Mouse (Mus musculus) left cerebral cortex, adult 8-10 months (tissue): ENCODE measurements around the gene Hpse. TPM values are rescaled to one million over a fixed set of nuclear protein-coding genes. Genes with fewer than 3 reads are reported as not detected.
A peak's percentile ranks its signal among the peaks of the same experiment; 100 is the strongest.

Experiments used
- DNase-seq, 2 experiments: peaks; one replicate each; pipeline ENCODE4 v3.0.0; 2022; ENCODE audit warnings: low spot score in 2 of 2
- total RNA-seq, 4 experiments: library from RNA; stranded (reverse); gene quantifications; 2 replicates each; pipeline ENCODE4 v1.2.4; 2022

The Hpse gene
- total RNA-seq, 4 experiments from 2014 or later: 0.93 to 1.7 (median 1.4) TPM

- DNase-seq: no peak
These were observed 22.1 kb downstream of the Hpse start for GRCm38 (mm10) chr5:100697398-100697797.

GRCm38 (mm10) chr5:100685631-100686030, 33.9 kb downstream of the Hpse start:
- no peak for DNase-seq

GRCm38 (mm10) chr5:100680542-100680933, 39.0 kb downstream of the Hpse start:
- no peak for DNase-seq

GRCm38 (mm10) chr5:100679911-100680541, 39.5 kb downstream of the Hpse start:
- no peak for DNase-seq

- DNase-seq: peak; percentile 40 to 49
These were observed 44.7 kb downstream of the Hpse start, which contains the start of gene Coq2 for GRCm38 (mm10) chr5:100674711-100675376. Coq2 (minus strand) TSS chr5:100675140.

GRCm38 (mm10) chr5:100673745-100674486, 45.6 kb downstream of the Hpse start:
- peak; percentile 71 to 77 for DNase-seq

GRCm38 (mm10) chr5:100672403-100672802, 47.1 kb downstream of the Hpse start:
- no peak for DNase-seq

- DNase-seq: no peak
These were observed 47.6 kb downstream of the Hpse start for GRCm38 (mm10) chr5:100671897-100672296.

GRCm38 (mm10) chr5:100671398-100671797, 48.1 kb downstream of the Hpse start:
- no peak for DNase-seq

GRCm38 (mm10) chr5:100666965-100667364, 52.6 kb downstream of the Hpse start:
- no peak for DNase-seq

- no peak for DNase-seq
These were observed 55.7 kb downstream of the Hpse start for GRCm38 (mm10) chr5:100663854-100664253.

GRCm38 (mm10) chr5:100663011-100663410, 56.5 kb downstream of the Hpse start:
- no peak for DNase-seq

GRCm38 (mm10) chr5:100658460-100658859, 61.1 kb downstream of the Hpse start:
- peak in 1 of 2 experiments; percentile 47 for DNase-seq

- DNase-seq: no peak
These were observed 63.2 kb downstream of the Hpse start for GRCm38 (mm10) chr5:100656352-100656751.

GRCm38 (mm10) chr5:100652327-100652726, 67.2 kb downstream of the Hpse start:
- no peak for DNase-seq

- no peak for DNase-seq
These were observed 68.0 kb downstream of the Hpse start for GRCm38 (mm10) chr5:100651486-100651885.

- no peak for DNase-seq
These were observed 68.5 kb downstream of the Hpse start for GRCm38 (mm10) chr5:100650969-100651368.

GRCm38 (mm10) chr5:100648546-100648945, 71.0 kb downstream of the Hpse start:
- DNase-seq: no peak

GRCm38 (mm10) chr5:100648046-100648445, 71.5 kb downstream of the Hpse start:
- no peak for DNase-seq

GRCm38 (mm10) chr5:100646558-100646957, 73.0 kb downstream of the Hpse start:
- DNase-seq: no peak

GRCm38 (mm10) chr5:100643991-100644535, 75.5 kb downstream of the Hpse start:
- DNase-seq: no peak
